Mouse (Mus musculus): ENCODE results near the gene Slc16a1.

GRCm38 (mm10) chr3:104668989-104669388, 30.5 kb downstream of the Slc16a1 start:
- TF ChIP-seq CTCF (IDR thresholded peaks at IDR 0.05; ENCODE audit: control insufficient read depth, insufficient read depth, low read length) (no peak), POLR2A (IDR thresholded peaks at IDR 0.05; ENCODE audit: borderline replicate concordance, control insufficient read depth, low read depth, low read length) (no peak)

Measured in bone marrow, adult 2 months (tissue).